Mouse (Mus musculus) bone marrow, adult 2 months (tissue): ENCODE data around the gene Wfikkn1.

Source experiments
- CTCF ChIP-seq: fragments of 200-500 bp; IDR thresholded peaks from 2 replicates; pipeline ENCODE4 v1.5.1; 2011; ENCODE audit warnings: low read length, control low read depth; ENCODE audit not compliant: control insufficient read depth, insufficient read depth
- POLR2A ChIP-seq: fragments of 200-500 bp; IDR thresholded peaks from 2 replicates; pipeline ENCODE4 v1.6.1; 2011; ENCODE audit warnings: low read depth, mild to moderate bottlenecking, control low read depth, low read length, borderline replicate concordance; ENCODE audit not compliant: control insufficient read depth

- TF ChIP-seq CTCF (no peak), POLR2A (no peak)
These were observed 13.2 kb downstream of the Wfikkn1 start for GRCm38 (mm10) chr17:25867509-25867835.
